Mouse (Mus musculus): ENCODE measurements around the gene Samd1. TPM values are rescaled to one million over a fixed set of nuclear protein-coding genes. Genes with fewer than 3 reads are reported as not detected.
A peak's percentile ranks its signal among the peaks of the same experiment; 100 is the strongest.

Samd1 gene
- total and polyA plus RNA-seq, 3 experiments, result 64.1 to 246 (median 93.8) TPM

DNA sequence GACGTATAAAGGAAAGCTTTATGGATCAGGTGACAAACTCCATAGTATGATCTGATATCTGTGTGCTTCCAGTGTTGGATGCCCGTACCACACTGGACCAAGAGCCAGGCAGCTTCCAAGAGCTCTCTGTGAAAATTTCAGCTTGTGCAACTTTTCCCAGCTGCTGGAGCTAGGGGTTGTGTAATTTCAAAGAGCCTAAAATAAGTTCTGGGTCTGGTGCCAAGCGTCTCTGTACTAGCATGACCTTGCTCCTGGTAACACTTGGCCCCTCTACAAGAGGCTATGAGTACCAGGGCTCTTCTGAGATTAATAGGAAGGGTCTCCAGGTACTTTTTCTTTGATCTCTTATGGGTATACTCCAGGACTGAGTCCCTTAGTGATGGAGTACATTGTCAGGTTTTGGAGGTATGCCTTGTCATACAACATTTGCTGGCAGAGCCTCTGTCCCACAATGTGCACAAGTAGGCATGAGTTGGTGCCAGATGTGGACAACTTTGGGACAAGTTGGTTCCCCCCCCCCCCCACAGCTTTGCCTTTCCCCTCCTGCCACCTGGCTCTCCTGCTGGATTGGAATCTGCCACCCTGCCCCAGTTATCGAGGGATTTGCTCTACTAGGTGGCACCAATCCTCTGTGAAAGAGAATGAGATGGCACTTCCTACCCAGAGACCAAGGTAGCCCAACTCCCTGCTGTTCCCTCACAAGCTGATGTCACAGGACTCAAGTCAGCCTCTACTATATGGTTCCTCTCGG, 33.3 kb upstream of the Samd1 start:
- no peaks in the 10 kb centered on the region for H3K9me3 ChIP-seq (replicated peaks)
- ATAC-seq (ENCODE audit: extremely low read depth, insufficient number of reproducible peaks, low FRiP score, poor library complexity, severe bottlenecking), result no peak
- H3K4me1 ChIP-seq (ENCODE audit: insufficient read depth, low read depth, low read length), result peaks cover 4% of the 10 kb centered on the region; the same call in 1 of the 2 replicates
- TF ChIP-seq POLR2AphosphoS5 (IDR thresholded peaks at IDR 0.05; ENCODE audit: insufficient replicate concordance, low read depth, low read length) (no peak), TAL1 (conservative IDR thresholded peaks at IDR 0.05; ENCODE audit: low read depth, low read length) (no peak), GATA1 (IDR thresholded peaks at IDR 0.05; ENCODE audit: borderline replicate concordance, low read length) (no peak), GATA2 (IDR thresholded peaks at IDR 0.05; ENCODE audit: borderline replicate concordance, low read depth, low read length) (no peak), CTCF (IDR thresholded peaks at IDR 0.05; ENCODE audit: low read depth, low read length) (no peak)
- no peak for DNase-seq (ENCODE audit: low spot score)
- H3K4me3 ChIP-seq (ENCODE audit: low read depth, low read length), result no peak overlapping the region
- H3K27me3 ChIP-seq (ENCODE audit: insufficient read depth, low read length), result no peaks in the 10 kb centered on the region
- H3K36me3 ChIP-seq (replicated peaks), result peaks cover 91% of the 10 kb centered on the region

DNA sequence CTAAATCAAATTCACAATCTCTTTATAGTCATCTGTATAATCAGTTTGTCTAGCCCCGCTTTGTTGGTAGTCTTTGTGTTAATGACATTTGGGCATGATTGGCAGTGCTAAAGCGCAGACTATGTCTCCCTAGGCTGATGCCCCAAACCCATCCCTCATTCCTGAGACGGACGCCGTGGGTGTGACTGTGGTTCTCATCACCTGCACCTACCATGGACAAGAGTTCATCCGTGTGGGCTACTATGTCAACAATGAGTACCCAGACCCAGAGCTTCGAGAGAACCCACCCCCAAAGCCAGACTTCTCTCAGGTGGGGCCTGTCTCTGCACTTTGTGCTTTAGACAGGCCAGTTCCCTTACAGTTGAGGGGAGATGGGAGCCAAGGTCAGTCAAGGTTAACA, 29.8 kb upstream of the Samd1 start:
- DNase-seq (ENCODE audit: low spot score) (no peak), ATAC-seq (ENCODE audit: extremely low read depth, insufficient number of reproducible peaks, low FRiP score, poor library complexity, severe bottlenecking) (no peak)
- Histone ChIP-seq H3K36me3 (replicated peaks) (peaks cover 88% of the 10 kb centered on the region), H3K4me1 (ENCODE audit: insufficient read depth, low read depth, low read length) (peaks cover 16% of the 10 kb centered on the region), H3K4me3 (ENCODE audit: low read depth, low read length) (no peak overlapping the region), H3K9me3 (replicated peaks) (no peaks in the 10 kb centered on the region), H3K27me3 (ENCODE audit: insufficient read depth, low read length) (no peaks in the 10 kb centered on the region)
- TF ChIP-seq TAL1 (conservative IDR thresholded peaks at IDR 0.05; ENCODE audit: low read depth, low read length), result no peak
- TF ChIP-seq CTCF (IDR thresholded peaks at IDR 0.05; ENCODE audit: low read depth, low read length), result no peak
- TF ChIP-seq GATA2 (IDR thresholded peaks at IDR 0.05; ENCODE audit: borderline replicate concordance, low read depth, low read length), result no peak
- TF ChIP-seq GATA1 (IDR thresholded peaks at IDR 0.05; ENCODE audit: borderline replicate concordance, low read length), result no peak
- no peak for TF ChIP-seq POLR2AphosphoS5 (IDR thresholded peaks at IDR 0.05; ENCODE audit: insufficient replicate concordance, low read depth, low read length)

- Histone ChIP-seq H3K4me1 (ENCODE audit: insufficient read depth, low read depth, low read length) (peaks cover 35% of the 10 kb centered on the region), H3K27me3 (ENCODE audit: insufficient read depth, low read length) (no peaks in the 10 kb centered on the region), H3K9me3 (replicated peaks) (no peaks in the 10 kb centered on the region), H3K36me3 (replicated peaks) (peaks cover 70% of the 10 kb centered on the region), H3K4me3 (ENCODE audit: low read depth, low read length) (no peak overlapping the region)
- no peak for ATAC-seq (ENCODE audit: extremely low read depth, insufficient number of reproducible peaks, low FRiP score, poor library complexity, severe bottlenecking)
- no peak for TF ChIP-seq TAL1 (conservative IDR thresholded peaks at IDR 0.05; ENCODE audit: low read depth, low read length)
- TF ChIP-seq POLR2AphosphoS5 (IDR thresholded peaks at IDR 0.05; ENCODE audit: insufficient replicate concordance, low read depth, low read length), result no peak
- no peak for TF ChIP-seq GATA2 (IDR thresholded peaks at IDR 0.05; ENCODE audit: borderline replicate concordance, low read depth, low read length)
- no peak for TF ChIP-seq GATA1 (IDR thresholded peaks at IDR 0.05; ENCODE audit: borderline replicate concordance, low read length)
- no peak for TF ChIP-seq CTCF (IDR thresholded peaks at IDR 0.05; ENCODE audit: low read depth, low read length)
- DNase-seq (ENCODE audit: low spot score), result no peak
Measured at GRCm38 (mm10) chr8:83971121-83971520, 26.4 kb upstream of the Samd1 start.

- H3K27me3 ChIP-seq (ENCODE audit: insufficient read depth, low read length), result no peaks in the 10 kb centered on the region
- peaks cover 36% of the 10 kb centered on the region for H3K4me1 ChIP-seq (ENCODE audit: insufficient read depth, low read depth, low read length)
- peaks cover 71% of the 10 kb centered on the region for H3K36me3 ChIP-seq (replicated peaks)
- ATAC-seq (ENCODE audit: extremely low read depth, insufficient number of reproducible peaks, low FRiP score, poor library complexity, severe bottlenecking) (no peak), DNase-seq (ENCODE audit: low spot score) (no peak)
- no peak for TF ChIP-seq TAL1 (conservative IDR thresholded peaks at IDR 0.05; ENCODE audit: low read depth, low read length)
- TF ChIP-seq GATA2 (IDR thresholded peaks at IDR 0.05; ENCODE audit: borderline replicate concordance, low read depth, low read length), result no peak
- TF ChIP-seq GATA1 (IDR thresholded peaks at IDR 0.05; ENCODE audit: borderline replicate concordance, low read length), result no peak
- H3K4me3 ChIP-seq (ENCODE audit: low read depth, low read length), result peak overlapping the region; percentile 98; the same call in 1 of the 2 replicates
- H3K9me3 ChIP-seq (replicated peaks), result no peaks in the 10 kb centered on the region
Measured at GRCm38 (mm10) chr8:83971661-83972060, 25.8 kb upstream of the Samd1 start.

DNA sequence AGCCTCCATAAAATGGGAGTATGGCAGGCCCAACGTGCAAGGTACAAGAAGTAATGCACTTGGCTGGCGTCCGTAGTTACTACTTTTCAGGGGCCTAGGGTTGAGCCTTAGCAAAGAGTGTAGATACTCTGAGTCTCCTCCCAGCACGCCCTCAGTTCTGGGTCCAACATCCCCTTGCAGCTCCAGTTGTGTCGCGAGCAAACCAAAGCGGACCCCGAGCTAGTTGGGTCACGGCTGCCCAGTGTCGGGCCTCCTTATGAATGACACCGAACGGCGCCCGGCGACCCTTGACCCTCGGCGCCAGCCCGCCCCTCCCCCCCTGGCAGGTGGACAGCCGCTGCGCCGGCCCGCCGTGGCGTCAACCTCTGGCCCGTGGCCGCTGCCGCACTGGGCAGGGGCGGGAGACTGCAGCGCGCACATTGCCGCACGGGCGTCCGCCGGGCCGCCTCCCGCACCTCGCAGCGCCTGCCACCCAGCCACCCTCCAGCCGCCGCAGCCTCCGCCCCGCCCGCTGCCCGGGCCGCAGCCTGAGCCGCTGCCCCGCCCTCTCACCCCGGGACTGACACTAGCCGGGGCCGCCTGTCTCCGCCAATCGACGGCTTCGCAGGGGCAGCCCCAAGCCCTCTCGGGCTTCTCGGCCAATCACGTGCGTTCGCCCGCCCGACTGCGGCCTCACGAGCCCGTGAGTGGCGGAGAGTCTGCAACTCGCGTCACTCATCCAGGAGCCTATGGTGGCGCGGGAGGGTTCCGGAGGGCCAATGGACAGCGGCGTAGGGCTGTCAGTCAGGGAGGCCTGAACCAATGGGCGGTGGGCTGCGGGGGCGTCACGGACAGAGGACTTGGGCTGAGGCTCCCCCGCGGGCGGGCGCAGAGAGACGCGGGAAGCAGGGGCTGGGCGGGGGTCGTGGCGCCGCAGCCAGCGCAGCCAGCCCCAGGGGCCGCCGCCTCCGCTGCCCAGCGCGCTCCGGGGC, 25.0 kb upstream of the Samd1 start, which contains the start of gene Prkaca:
Prkaca (plus strand) TSS at position 844 of the 971 bp plus-strand sequence.
- H3K4me3 ChIP-seq (ENCODE audit: low read depth, low read length), result peak within 1 kb of the TSS; percentile 98
- peaks cover 43% of the 10 kb centered on the region for H3K4me1 ChIP-seq (ENCODE audit: insufficient read depth, low read depth, low read length)
- H3K9me3 ChIP-seq (replicated peaks), result no peaks in the 10 kb centered on the region
- ATAC-seq (ENCODE audit: extremely low read depth, insufficient number of reproducible peaks, low FRiP score, poor library complexity, severe bottlenecking), result peak; percentile 100
- peak; percentile 100 for DNase-seq (ENCODE audit: low spot score)
- H3K36me3 ChIP-seq (replicated peaks), result peaks cover 71% of the 10 kb centered on the region
- no peaks in the 10 kb centered on the region for H3K27me3 ChIP-seq (ENCODE audit: insufficient read depth, low read length)
- TF ChIP-seq GATA1 (IDR thresholded peaks at IDR 0.05; ENCODE audit: borderline replicate concordance, low read length) (no peak), CTCF (IDR thresholded peaks at IDR 0.05; ENCODE audit: low read depth, low read length) (no peak), TAL1 (conservative IDR thresholded peaks at IDR 0.05; ENCODE audit: low read depth, low read length) (no peak), POLR2AphosphoS5 (IDR thresholded peaks at IDR 0.05; ENCODE audit: insufficient replicate concordance, low read depth, low read length) (no peak), GATA2 (IDR thresholded peaks at IDR 0.05; ENCODE audit: borderline replicate concordance, low read depth, low read length) (no peak)
